Mouse (Mus musculus): ENCODE measurements around the gene Slc25a28. TPM values are rescaled to one million over a fixed set of nuclear protein-coding genes. Genes with fewer than 3 reads are reported as not detected.

Slc25a28 gene
- total RNA-seq (2021): 10 to 100 TPM; 22.0 to 23.3 TPM

DNA sequence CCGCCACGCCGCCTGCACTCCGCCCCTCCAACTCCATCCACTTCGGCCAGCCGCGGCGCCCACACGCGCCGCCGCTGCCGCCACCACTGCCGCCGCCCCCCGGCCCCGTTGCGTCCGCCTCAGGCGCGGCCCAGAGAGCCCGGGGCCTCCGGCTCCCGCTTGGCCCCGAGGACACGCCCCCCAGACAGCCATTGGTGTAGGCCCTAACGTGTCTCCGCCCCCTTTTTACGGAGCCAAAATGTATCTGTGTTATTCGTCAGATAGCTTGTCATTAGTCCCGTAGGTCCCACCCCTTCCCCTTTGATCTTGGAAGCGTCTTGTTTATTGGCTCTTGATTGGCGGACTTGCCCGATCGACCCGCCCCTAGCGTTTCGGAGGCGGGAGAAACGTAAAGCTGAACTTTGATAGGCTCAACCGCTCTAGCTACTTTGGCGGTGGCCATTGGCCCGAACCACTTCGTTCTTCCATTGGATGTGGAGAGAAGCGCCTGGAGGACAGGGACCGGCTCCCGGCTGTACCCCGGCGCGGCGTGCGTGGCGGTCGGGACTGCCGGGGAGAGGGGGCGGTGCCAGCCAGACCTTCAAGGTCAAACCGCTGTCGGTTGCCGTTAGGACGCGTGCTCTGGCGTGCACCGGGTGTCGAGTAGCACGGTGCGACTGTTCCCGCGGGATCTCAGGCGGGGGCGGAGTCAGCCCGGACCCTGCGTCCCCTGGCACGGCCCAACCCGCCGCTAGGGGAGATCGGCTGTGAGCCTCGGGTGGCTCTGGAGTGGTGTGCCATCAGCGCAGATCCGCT, at the start of gene Slc25a28:
Gene Slc25a28 (minus strand): TSS at position 152 of the 795 bp plus-strand sequence.
- intact Hi-C loops (cut with DNase I): loop anchor here (1.0 kb wide), 1 partner anchor 14 kb away; the partner anchor contains the start of gene Entpd7
- DNase-seq: peak; percentile 100

DNA sequence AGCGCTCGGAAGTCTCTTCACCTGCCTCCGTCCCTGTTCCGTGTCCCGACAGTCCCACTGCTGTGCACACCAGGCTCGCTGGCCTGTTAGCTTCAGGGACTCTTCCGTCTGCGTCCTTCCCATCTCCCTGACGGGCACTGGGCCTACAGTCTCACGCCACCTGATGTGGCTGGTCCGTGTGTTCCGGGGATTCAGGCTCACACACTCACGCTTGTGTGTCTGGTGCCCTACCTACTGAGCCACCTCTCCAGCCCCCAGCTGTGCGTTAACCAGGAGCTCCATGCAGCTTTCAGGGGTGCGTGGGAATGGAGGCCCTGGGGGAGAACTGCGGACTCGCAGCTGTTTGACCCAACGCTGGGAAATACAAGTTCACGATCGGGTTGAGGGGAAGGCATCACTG, 49.5 kb upstream of the Slc25a28 start:
- intact Hi-C loops (cut with DNase I): no loop called here
- DNase-seq: no peak

DNA sequence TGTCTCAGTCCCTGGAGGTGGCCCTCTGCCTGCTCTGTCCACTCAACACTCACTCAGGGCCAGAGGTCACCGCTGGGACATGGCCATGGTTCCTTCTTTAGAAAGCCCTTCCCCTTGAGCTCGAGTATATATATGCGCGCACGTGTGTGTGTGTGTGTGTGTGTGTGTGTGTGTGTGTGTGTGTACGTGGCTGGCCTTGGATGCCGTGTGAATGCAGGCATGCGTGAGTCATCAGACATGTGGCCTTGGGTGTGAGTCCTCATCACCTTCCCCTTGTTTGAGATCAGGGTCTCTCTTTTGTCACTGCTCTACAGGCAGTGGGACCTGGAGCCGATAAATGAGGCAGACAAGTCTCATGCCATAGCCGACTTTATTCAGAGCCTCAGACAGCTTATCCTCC, 48.8 kb upstream of the Slc25a28 start:
- intact Hi-C loops (cut with DNase I): no loop called here

DNA sequence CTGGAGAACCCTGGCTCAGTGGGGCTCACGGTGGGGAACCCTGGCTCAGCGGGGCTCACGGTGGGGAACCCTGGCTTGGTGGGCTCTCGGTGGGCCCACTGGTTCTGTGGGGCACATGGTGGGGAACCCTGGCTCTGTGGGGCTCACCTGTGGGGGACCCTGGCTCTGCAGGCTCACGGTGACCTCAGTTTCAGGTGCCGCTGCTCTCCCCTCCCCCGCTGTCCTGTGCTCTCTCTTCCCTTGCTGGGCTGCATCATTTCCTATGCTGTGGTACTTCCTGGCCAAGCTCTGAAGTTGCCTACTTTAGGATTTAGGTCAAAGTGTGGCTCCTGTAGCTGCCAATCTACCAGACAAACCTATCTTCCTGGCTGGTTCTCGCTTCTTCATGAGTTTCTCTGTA, 48.2 kb upstream of the Slc25a28 start:
- intact Hi-C loops (cut with DNase I): no loop called here
- no peak for DNase-seq

More for the DNA sequence above, 48.8 kb upstream of the Slc25a28 start:
- no peak for DNase-seq

GRCm38 (mm10) chr19:43720061-43720460, 45.4 kb upstream of the Slc25a28 start:
- no peak for DNase-seq
- intact Hi-C loops (cut with DNase I): no loop called here

GRCm38 (mm10) chr19:43711971-43712370, 37.3 kb upstream of the Slc25a28 start:
- no peak for DNase-seq
- intact Hi-C loops (cut with DNase I): no loop called here

DNA sequence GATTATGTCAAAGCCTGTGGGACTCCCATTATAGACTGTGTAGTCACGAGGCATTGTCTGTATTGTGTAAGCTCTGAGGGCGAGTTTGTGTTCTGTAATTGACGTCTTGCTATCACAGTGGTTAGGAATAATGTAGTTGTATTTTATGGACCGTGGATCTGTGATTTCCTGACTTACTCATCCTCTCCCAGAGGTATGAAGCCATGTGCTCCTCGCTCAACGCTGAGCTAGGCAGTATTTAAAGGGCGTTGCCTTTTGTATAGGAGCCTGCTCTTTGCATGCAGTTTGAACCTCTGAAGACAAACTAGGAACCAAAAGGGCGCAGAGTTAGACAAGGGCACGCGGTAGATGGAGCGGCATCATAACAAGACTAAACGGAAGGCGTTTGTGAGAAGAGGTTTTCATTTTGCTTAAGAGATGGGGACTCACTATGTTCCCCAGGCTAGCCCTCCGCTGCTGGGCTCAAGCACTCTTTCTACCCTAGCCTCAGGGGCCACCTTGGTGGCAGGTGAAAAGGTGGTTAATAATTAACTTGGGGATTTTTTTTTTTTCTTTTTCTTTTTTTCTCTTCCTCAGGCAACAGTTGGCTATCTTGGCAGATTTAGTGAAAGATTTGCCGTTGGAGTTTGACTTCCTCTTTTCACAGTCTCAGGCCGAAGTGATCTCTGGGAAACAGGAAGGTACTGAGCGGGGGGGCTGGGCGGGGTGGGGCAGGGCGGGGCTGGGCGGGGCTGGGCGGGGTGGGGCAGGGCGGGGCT, 36.7 kb upstream of the Slc25a28 start:
- DNase-seq: no peak
- intact Hi-C loops (cut with DNase I): no loop called here

GRCm38 (mm10) chr19:43709317-43709716, 34.6 kb upstream of the Slc25a28 start:
- DNase-seq: no peak
- intact Hi-C loops (cut with DNase I): no loop called here

- no peak for DNase-seq
- intact Hi-C loops (cut with DNase I): no loop called here
Observed at GRCm38 (mm10) chr19:43708206-43708605, 33.5 kb upstream of the Slc25a28 start.

GRCm38 (mm10) chr19:43704787-43705497, 30.3 kb upstream of the Slc25a28 start:
- no peak for DNase-seq
- intact Hi-C loops (cut with DNase I): no loop called here

DNA sequence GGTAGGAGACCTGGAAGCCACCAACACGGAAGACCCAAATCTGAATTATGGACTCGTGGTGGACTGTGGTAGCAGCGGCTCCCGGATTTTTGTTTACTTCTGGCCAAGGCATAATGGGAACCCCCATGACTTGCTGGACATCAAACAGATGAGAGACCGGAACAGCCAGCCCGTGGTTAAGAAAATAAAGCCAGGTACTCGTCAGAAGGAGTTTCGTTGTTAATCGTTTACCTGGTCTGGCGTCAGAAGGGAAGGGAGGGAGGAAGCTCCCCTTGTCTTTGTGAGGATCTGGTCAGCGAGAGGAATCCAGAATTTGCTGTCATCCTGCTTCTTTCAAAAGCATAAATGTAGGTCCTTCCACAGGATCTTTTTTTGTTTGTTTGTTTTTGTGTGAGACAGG, 29.5 kb upstream of the Slc25a28 start:
- DNase-seq: no peak
- intact Hi-C loops (cut with DNase I): no loop called here

GRCm38 (mm10) chr19:43699763-43700155, 25.1 kb upstream of the Slc25a28 start:
- DNase-seq: no peak
- intact Hi-C loops (cut with DNase I): no loop called here

DNA sequence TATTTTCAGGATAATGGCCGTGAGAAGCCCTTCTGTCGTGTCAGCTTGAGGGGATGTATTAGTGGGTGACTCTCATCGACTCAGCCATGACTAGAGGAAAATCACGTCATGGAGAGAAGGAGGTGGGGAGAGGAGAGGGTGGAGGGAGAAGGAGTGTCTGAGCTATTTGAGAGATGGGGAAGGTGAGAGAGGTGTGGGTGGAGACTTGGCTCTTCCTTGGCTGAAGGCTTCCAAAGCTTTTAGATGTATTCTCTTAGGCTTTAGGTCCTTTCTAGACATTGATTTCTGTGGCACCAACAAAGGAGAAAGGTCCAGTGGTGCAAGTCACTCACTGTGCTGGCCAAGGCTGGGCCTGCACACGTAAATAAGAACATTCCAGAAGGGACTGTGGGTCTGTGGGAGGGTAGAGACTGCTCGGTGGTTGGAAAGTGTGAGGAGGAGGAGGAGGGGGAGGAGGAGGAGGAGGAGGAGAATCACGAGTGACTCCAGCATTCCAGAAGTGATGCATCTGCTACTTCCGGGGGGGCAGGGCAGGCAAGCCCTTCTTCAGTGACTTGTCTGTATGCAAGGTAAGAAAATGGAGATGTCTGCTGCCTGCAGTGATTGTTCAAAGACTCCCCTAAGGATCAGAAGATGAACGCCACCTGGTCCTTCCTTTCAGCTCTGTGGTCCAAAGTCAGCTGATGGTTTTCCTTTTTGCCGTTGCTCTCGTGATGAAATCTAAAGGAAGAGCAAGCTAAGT, 24.5 kb upstream of the Slc25a28 start:
- no peak for DNase-seq
- intact Hi-C loops (cut with DNase I): no loop called here

GRCm38 (mm10) chr19:43697666-43698370, 23.1 kb upstream of the Slc25a28 start:
- intact Hi-C loops (cut with DNase I): no loop called here

DNA sequence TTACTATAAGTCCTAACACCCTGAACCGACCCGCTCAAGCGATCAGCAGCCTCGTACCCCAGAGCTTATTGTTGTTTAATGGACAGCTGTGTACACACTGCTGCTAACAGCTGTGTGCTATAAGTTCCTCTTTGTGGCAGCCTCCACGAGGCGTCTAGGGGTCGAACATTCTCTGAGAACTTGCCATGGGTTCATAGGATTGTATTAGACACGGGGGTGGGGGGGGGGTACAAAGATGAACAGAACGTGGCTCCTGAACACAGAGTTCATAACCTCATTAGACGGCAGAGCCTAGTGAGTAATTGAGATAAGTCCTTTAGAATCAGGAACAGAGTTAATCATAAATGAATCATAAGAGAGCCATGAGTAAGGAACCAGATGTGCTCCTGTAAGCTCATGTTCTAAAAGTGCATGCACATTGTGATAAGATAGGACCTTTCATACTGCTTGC, 20.9 kb upstream of the Slc25a28 start:
- intact Hi-C loops (cut with DNase I): no loop called here
- DNase-seq: no peak

More at GRCm38 (mm10) chr19:43697666-43698370, 23.1 kb upstream of the Slc25a28 start:
- DNase-seq: no peak

GRCm38 (mm10) chr19:43692815-43693214, 18.1 kb upstream of the Slc25a28 start:
- intact Hi-C loops (cut with DNase I): no loop called here

DNA sequence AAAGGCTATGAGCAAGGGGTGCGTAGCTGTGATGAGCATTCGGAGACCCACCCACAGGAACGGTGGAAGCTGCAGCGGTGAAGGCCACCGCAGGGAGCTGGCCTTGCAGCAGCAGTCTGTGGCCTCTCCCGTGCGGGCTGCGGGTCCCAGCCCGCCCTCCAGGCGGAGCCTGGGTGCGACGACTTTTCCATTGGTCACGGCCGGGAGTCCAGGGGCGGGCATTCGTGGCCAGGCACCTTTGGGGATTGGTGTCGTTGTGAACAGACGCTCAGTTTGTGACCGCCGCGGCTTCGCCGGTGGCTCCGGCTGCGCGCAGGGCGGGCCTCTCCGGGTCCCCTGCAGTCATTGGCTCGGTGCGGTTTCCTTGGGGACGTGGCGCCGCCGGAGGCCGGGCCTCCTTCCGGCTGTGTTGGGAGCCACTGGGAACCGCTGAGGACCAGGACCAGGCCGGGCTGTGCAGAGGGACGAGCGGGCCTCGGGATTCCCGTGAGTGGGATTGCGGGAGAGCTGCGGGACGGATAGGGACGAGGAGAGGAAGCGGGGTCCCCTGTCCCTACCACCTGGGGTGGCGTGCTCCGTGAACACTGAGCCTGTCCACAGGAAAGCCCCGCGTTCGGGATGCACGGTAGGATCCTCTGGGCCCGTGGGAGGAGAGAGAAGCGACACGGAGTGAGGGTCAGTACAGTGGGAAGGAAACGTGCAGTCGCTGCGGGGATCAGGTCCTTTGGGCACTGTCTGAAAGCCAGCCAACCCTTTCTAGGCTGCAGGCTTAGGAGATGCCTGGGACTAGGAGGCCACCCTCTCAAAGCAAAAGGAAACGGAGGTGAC, 15.0 kb upstream of the Slc25a28 start, which contains the start of gene Entpd7:
Gene Entpd7 (plus strand): TSS at position 254 of the 828 bp plus-strand sequence.
- intact Hi-C loops (cut with DNase I): loop anchor here (1.0 to 2.0 kb wide), 2 partner anchors 14 to 63 kb away; partner anchors contain the start of genes Cox15 and Cutc
- peak; percentile 98 for DNase-seq

More at GRCm38 (mm10) chr19:43692815-43693214, 18.1 kb upstream of the Slc25a28 start:
- DNase-seq: no peak

DNA sequence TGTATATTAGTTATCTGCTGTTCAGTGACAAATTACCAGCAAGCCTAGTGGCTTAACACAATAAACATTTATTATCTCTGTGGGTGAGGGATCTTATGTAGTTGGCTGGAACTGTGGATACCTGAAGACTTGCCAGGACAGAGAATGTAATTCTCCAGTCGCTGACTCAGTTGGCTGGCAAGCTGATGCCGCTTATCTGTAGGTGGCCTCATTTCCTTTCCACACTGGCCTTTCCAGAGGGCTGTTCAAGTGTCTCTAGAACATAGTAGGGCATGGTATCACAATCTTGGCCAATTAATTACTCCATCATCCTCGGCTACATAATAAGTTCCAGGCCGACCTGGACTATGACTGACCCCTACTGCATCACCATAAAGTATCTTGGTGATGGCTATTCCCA, 6.9 kb upstream of the Slc25a28 start:
- DNase-seq: no peak
- intact Hi-C loops (cut with DNase I): no loop called here
